Mouse (Mus musculus) forebrain, embryonic 12.5 days (tissue): Measurements from ENCODE around the gene Plvap. TPM values are rescaled to one million over a fixed set of nuclear protein-coding genes. Genes with fewer than 3 reads are reported as not detected.

Experiments used
- ATAC-seq: fragments of 200-750 bp; cut with Nextera tagmentation; 2 replicates; pipeline ENCODE4 v1.8.0; 2017; ENCODE audit warnings: moderate TSS enrichment; ENCODE audit not compliant: low FRiP score
- H3K27ac ChIP-seq: fragments of 300-500 bp; sonication (generic); 2 replicates; pipeline ENCODE4 v1.5.1; 2016; ENCODE audit warnings: mild to moderate bottlenecking
- H3K27me3 ChIP-seq: fragments of 300-500 bp; sonication (generic); 2 replicates; pipeline ENCODE4 v1.6.1; 2016; ENCODE audit warnings: mild to moderate bottlenecking
- H3K36me3 ChIP-seq: fragments of 300-500 bp; sonication (generic); replicated peaks from 2 replicates; pipeline ENCODE4 v1.6.1; 2016; ENCODE audit warnings: mild to moderate bottlenecking
- H3K4me1 ChIP-seq: fragments of 300-500 bp; sonication (generic); 2 replicates; pipeline ENCODE4 v1.6.1; 2016
- H3K4me2 ChIP-seq: fragments of 300-500 bp; sonication (generic); 2 replicates; pipeline ENCODE4 v1.6.1; 2016; ENCODE audit warnings: mild to moderate bottlenecking, moderate library complexity
- H3K4me3 ChIP-seq: fragments of 300-500 bp; sonication (generic); replicated peaks from 2 replicates; pipeline ENCODE4 v1.5.1; 2016; ENCODE audit warnings: mild to moderate bottlenecking
- H3K9ac ChIP-seq: fragments of 300-500 bp; sonication (generic); 2 replicates; pipeline ENCODE4 v1.6.1; 2016; ENCODE audit warnings: mild to moderate bottlenecking
- H3K9me3 ChIP-seq: fragments of 300-500 bp; sonication (generic); 2 replicates; pipeline ENCODE4 v1.6.1; 2016
- WGBS: fragments of 180-500 bp; shearing (Covaris S2); methylation state at CpG from one replicate; pipeline ENCODE4 v1.1.7; 2016; 5-methylcytosine and 5-hydroxymethylcytosine counted together
- polyA plus RNA-seq: library from polyadenylated mRNA; unstranded; fragments of >200 nt; fragmentation: Nextera tagmentation; extraction: Ambion mirVana; gene quantifications from 2 replicates; pipeline ENCODE4 v1.2.1, GENCODE M21; 2016

The Plvap gene
- polyA plus RNA-seq, 1 experiment from 2014 or later: 30.2 TPM

- H3K4me1 ChIP-seq: peaks cover 24% of the 10 kb centered on the region
- peaks cover 54% of the 10 kb centered on the region for H3K36me3 ChIP-seq
- 0 out of 2 replicates have a peak, but pooled peaks have one; percentile 28 for ATAC-seq
- WGBS: 45% methylated on average over 22 of the region's 22 CpGs
- H3K4me3 ChIP-seq: no peak overlapping the region
- no peaks in the 10 kb centered on the region for H3K9me3 ChIP-seq
- H3K4me2 ChIP-seq: no peak overlapping the region
- H3K9ac ChIP-seq: no peak overlapping the region
- no peak overlapping the region for H3K27ac ChIP-seq
- H3K27me3 ChIP-seq: peaks cover under 1% of the 10 kb centered on the region; the same call in 1 of the 2 replicates
These were observed 54.6 kb downstream of the Plvap start for GRCm38 (mm10) chr8:71456906-71457305.

DNA sequence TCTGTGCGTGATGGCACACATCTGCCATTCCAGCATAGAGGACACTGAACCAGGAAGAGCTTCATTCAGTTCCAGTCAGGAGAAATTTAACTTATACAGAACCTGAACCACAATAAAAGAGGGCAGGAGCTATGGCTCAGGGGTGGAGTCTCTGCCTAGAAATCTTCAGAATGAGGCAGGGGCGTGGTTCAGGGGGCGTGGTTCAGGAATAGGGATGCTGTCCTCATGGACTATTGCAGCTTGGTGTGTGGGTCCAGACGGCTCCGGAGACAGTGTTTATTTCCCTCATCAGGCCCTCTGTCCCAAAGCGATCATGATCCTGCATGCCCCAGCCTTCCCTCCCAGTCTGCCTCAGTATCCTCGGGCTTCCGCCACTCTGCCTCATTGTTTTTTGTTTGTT lies 56.9 kb downstream of the Plvap start:
- Histone ChIP-seq H3K4me2 (no peak overlapping the region), H3K27me3 (peaks cover 3% of the 10 kb centered on the region; the same call in 1 of the 2 replicates), H3K4me3 (no peak overlapping the region), H3K9ac (no peak overlapping the region), H3K4me1 (peaks cover 10% of the 10 kb centered on the region; the same call in 1 of the 2 replicates), H3K36me3 (peaks cover 35% of the 10 kb centered on the region), H3K9me3 (no peaks in the 10 kb centered on the region), H3K27ac (no peak overlapping the region)
- no peak for ATAC-seq
- WGBS: 84% methylated on average over 8 of the region's 8 CpGs

GRCm38 (mm10) chr8:71452669-71453068 lies 58.9 kb downstream of the Plvap start:
- no peak overlapping the region for H3K9ac ChIP-seq
- 74% methylated on average over 2 of the region's 2 CpGs for WGBS
- ATAC-seq: no peak
- no peak overlapping the region for H3K4me3 ChIP-seq
- H3K4me2 ChIP-seq: no peak overlapping the region
- no peak overlapping the region for H3K27ac ChIP-seq
- H3K27me3 ChIP-seq: peaks cover 3% of the 10 kb centered on the region; the same call in 1 of the 2 replicates
- H3K9me3 ChIP-seq: no peaks in the 10 kb centered on the region
- no peaks in the 10 kb centered on the region for H3K4me1 ChIP-seq
- H3K36me3 ChIP-seq: peaks cover 15% of the 10 kb centered on the region

- Histone ChIP-seq H3K4me1 (no peaks in the 10 kb centered on the region), H3K4me2 (no peak overlapping the region), H3K9ac (no peak overlapping the region), H3K9me3 (no peaks in the 10 kb centered on the region), H3K36me3 (peaks cover 6% of the 10 kb centered on the region), H3K27ac (no peak overlapping the region), H3K4me3 (no peak overlapping the region), H3K27me3 (peaks cover 3% of the 10 kb centered on the region; the same call in 1 of the 2 replicates)
- WGBS: 57% methylated on average over 11 of the region's 11 CpGs
- no peak for ATAC-seq
These were observed 59.8 kb downstream of the Plvap start for GRCm38 (mm10) chr8:71451777-71452176.

DNA sequence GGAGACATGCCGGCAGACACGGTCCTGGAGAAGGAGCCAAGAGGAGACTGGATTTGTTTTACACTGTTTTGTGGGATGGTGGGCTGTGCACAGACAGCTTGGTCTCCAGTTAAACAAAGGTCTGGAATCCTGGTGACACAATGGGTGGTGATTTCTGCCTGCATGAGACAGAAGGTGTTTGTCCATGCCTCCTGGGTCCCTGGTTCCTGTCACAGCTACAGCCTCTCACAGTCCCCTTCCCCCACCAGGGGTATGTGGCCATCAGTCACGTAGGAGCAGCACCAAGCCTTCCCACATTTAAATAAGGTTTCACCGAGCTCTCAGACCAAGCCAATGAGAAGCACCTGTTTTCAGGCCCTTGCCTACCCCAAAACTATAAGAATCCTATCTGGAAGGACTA lies 60.2 kb downstream of the Plvap start:
- Histone ChIP-seq H3K4me1 (no peaks in the 10 kb centered on the region), H3K36me3 (peaks cover 1% of the 10 kb centered on the region; the same call in 1 of the 2 replicates), H3K9ac (no peak overlapping the region), H3K4me3 (no peak overlapping the region), H3K4me2 (no peak overlapping the region), H3K27ac (no peak overlapping the region), H3K9me3 (no peaks in the 10 kb centered on the region), H3K27me3 (peaks cover 3% of the 10 kb centered on the region; the same call in 1 of the 2 replicates)
- WGBS: 66% methylated on average over 4 of the region's 4 CpGs
- ATAC-seq: no peak

Other genes with a start within 250 kb of the Plvap start
- 26.4 and 28.3 TPM in 2 replicates for gene Myo9b, start 239.0 kb downstream of the Plvap start, polyA plus RNA-seq
- gene Haus8, start 238.8 kb downstream of the Plvap start, polyA plus RNA-seq: 52.4 and 58.4 TPM in 2 replicates
- gene Use1, start 144.9 kb downstream of the Plvap start, polyA plus RNA-seq: 76.7 and 77.1 TPM in 2 replicates
- gene Ocel1, start 140.5 kb downstream of the Plvap start, polyA plus RNA-seq: 3.2 and 4.4 TPM in 2 replicates
- gene Nr2f6, start 129.8 kb downstream of the Plvap start, polyA plus RNA-seq: 31.5 and 35.3 TPM in 2 replicates
- 3.2 and 4.6 TPM in 2 replicates for gene Ushbp1, start 116.0 kb downstream of the Plvap start, polyA plus RNA-seq
- gene Babam1, start 114.9 kb downstream of the Plvap start, polyA plus RNA-seq: 89.4 and 110 TPM in 2 replicates
- 34.2 and 38.0 TPM in 2 replicates for gene Ankle1, start 105.7 kb downstream of the Plvap start, polyA plus RNA-seq
- gene Abhd8, start 48.1 kb downstream of the Plvap start, polyA plus RNA-seq: 99.3 and 99.8 TPM in 2 replicates
- 207 and 219 TPM in 2 replicates for gene Mrpl34, start 46.8 kb downstream of the Plvap start, polyA plus RNA-seq
- gene Dda1, start 42.6 kb downstream of the Plvap start, polyA plus RNA-seq: 146 and 155 TPM in 2 replicates
- 11.1 and 13.4 TPM in 2 replicates for gene Ano8, start 25.8 kb downstream of the Plvap start, polyA plus RNA-seq
- 12.6 and 15.1 TPM in 2 replicates for gene Gtpbp3, start 23.6 kb downstream of the Plvap start, polyA plus RNA-seq
- 0.20 and 0.21 TPM in 2 replicates for gene Ccdc194, start 14.0 kb upstream of the Plvap start, polyA plus RNA-seq
- 8.4 and 8.5 TPM in 2 replicates for gene Bst2, start 25.7 kb upstream of the Plvap start, polyA plus RNA-seq
- 48.1 and 52.1 TPM in 2 replicates for gene Mvb12a, start 31.2 kb upstream of the Plvap start, polyA plus RNA-seq
- 0.19 TPM in 1 of 2 replicates, not detected in the other for gene Tmem221, start 47.1 kb upstream of the Plvap start, polyA plus RNA-seq
- gene Nxnl1, start 54.8 kb upstream of the Plvap start, polyA plus RNA-seq: not detected in 2 replicates
- 44.6 and 45.2 TPM in 2 replicates for gene Slc27a1, start 57.1 kb upstream of the Plvap start, polyA plus RNA-seq
- 199 and 208 TPM in 2 replicates for gene Pgls, start 80.4 kb upstream of the Plvap start, polyA plus RNA-seq
- gene Fam129c, start 85.9 kb upstream of the Plvap start, polyA plus RNA-seq: 4.3 and 5.6 TPM in 2 replicates
- 42.7 TPM in 2 replicates for gene Colgalt1, start 99.2 kb upstream of the Plvap start, polyA plus RNA-seq
- gene Unc13a, start 160.0 kb upstream of the Plvap start, polyA plus RNA-seq: 13.7 and 16.0 TPM in 2 replicates
- gene Jak3, start 164.5 kb upstream of the Plvap start, polyA plus RNA-seq: 2.5 and 2.9 TPM in 2 replicates
- not detected in 2 replicates for gene Insl3, start 177.5 kb upstream of the Plvap start, polyA plus RNA-seq
- 0.36 and 0.72 TPM in 2 replicates for gene B3gnt3, start 190.0 kb upstream of the Plvap start, polyA plus RNA-seq
- gene Fcho1, start 214.0 kb upstream of the Plvap start, polyA plus RNA-seq: 38.4 and 38.9 TPM in 2 replicates